Mouse (Mus musculus) heart, embryonic 10.5 days (tissue): ENCODE measurements at regions not wholly inside any gene's neighbourhood (a gene's known extent, or its start where the extent isn't known, plus 50 kb on each side); places are given as distances from the start of the nearest gene placed in this dataset.

ENCODE experiments used
- DNase-seq: peaks from one replicate; pipeline ENCODE4 v3.0.0-alpha.2; 2017; ENCODE audit warnings: low spot score
- H3K27ac ChIP-seq: fragments of 300-500 bp; sonication (generic); 2 replicates; pipeline ENCODE4 v1.5.1; 2016; ENCODE audit warnings: mild to moderate bottlenecking
- H3K27me3 ChIP-seq: fragments of 300-500 bp; sonication (generic); 2 replicates; pipeline ENCODE4 v1.6.1; 2016; ENCODE audit warnings: mild to moderate bottlenecking; ENCODE audit not compliant: poor library complexity, insufficient read depth, severe bottlenecking
- H3K36me3 ChIP-seq: fragments of 300-500 bp; sonication (generic); 2 replicates; pipeline ENCODE4 v1.6.1; 2016; ENCODE audit warnings: mild to moderate bottlenecking, moderate library complexity
- H3K4me1 ChIP-seq: fragments of 300-500 bp; sonication (generic); 2 replicates; pipeline ENCODE4 v1.6.1; 2016; ENCODE audit warnings: mild to moderate bottlenecking
- H3K4me3 ChIP-seq: fragments of 300-500 bp; sonication (generic); 2 replicates; pipeline ENCODE4 v1.5.1; 2016; ENCODE audit warnings: mild to moderate bottlenecking, moderate library complexity
- H3K9me3 ChIP-seq: fragments of 300-500 bp; sonication (generic); 2 replicates; pipeline ENCODE4 v1.6.1; 2016; ENCODE audit warnings: mild to moderate bottlenecking, moderate library complexity
- WGBS: fragments of 180-500 bp; shearing (Covaris S2); methylation state at CpG from one replicate; pipeline ENCODE4 v1.1.7; 2016; 5-methylcytosine and 5-hydroxymethylcytosine counted together

DNA sequence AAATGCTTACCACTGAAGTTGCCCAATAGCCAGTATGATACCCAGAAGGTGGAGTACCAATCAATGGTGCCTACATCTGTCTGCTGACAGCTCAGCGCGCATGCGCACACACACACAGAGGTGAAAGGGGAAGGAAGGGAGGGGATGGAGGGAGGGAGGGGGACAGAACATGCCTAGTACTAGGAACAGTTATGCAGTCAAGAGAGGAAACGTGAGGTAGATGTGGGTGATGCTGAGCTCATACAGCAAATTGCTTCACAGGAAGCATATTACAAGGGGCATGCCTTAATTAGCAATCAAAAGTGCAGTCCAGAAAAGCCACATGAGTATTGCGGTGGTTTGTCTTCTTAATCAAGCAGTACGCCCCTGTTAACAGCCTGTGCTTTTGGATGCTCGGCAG lies 265.3 kb upstream of the Foxq1 start:
- Histone ChIP-seq H3K27ac (no peak overlapping the region), H3K4me3 (no peak overlapping the region), H3K36me3 (no peaks in the 10 kb centered on the region), H3K4me1 (peaks cover 24% of the 10 kb centered on the region), H3K27me3 (peaks cover 57% of the 10 kb centered on the region), H3K9me3 (no peaks in the 10 kb centered on the region)
- 86% methylated on average over 7 of the region's 7 CpGs for WGBS
- no peak for DNase-seq

- H3K27ac ChIP-seq, result 0 out of 2 replicates have a peak overlapping the region, but pooled peaks have one; percentile 19
- no peaks in the 10 kb centered on the region for H3K36me3 ChIP-seq
- H3K4me3 ChIP-seq, result no peak overlapping the region
- peaks cover 24% of the 10 kb centered on the region for H3K4me1 ChIP-seq
- 73% methylated on average over 13 of the region's 13 CpGs for WGBS
- H3K9me3 ChIP-seq, result no peaks in the 10 kb centered on the region
- peaks cover 60% of the 10 kb centered on the region for H3K27me3 ChIP-seq
- no peak for DNase-seq
These were observed 263.1 kb upstream of the Foxq1 start for GRCm38 (mm10) chr13:31292584-31293387.

DNA sequence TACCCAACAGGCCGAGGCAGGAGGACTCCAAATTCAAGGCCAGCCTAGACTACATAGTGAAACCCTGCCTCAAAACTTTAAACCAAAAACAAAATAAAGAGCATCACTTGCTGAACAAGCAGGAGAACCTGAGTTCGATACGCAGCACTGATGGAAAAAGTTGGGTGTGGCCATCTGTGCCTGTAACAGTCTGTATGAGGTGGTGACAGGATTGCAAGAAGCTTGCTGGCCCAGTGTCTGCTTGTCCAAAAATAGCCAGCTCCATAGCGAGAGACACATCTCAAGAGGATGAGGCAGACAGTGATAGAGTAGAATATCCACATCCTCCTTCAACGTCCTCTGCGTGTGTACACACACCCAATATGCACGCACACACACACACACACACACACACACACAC lies 261.9 kb upstream of the Foxq1 start:
- no peak overlapping the region for H3K4me3 ChIP-seq
- H3K4me1 ChIP-seq, result peaks cover 24% of the 10 kb centered on the region
- no peaks in the 10 kb centered on the region for H3K36me3 ChIP-seq
- 41% methylated on average over 7 of the region's 7 CpGs for WGBS
- no peak overlapping the region for H3K27ac ChIP-seq
- H3K27me3 ChIP-seq, result peaks cover 64% of the 10 kb centered on the region
- DNase-seq, result no peak
- no peaks in the 10 kb centered on the region for H3K9me3 ChIP-seq

- Histone ChIP-seq H3K4me1 (no peaks in the 10 kb centered on the region), H3K27ac (no peak overlapping the region), H3K4me3 (no peak overlapping the region), H3K9me3 (no peaks in the 10 kb centered on the region), H3K27me3 (peaks cover 56% of the 10 kb centered on the region), H3K36me3 (no peaks in the 10 kb centered on the region)
- peak; percentile 19 for DNase-seq
- WGBS, result 81% methylated on average over 5 of the region's 5 CpGs
These were observed 252.7 kb upstream of the Foxq1 start for GRCm38 (mm10) chr13:31303194-31303593.

DNA sequence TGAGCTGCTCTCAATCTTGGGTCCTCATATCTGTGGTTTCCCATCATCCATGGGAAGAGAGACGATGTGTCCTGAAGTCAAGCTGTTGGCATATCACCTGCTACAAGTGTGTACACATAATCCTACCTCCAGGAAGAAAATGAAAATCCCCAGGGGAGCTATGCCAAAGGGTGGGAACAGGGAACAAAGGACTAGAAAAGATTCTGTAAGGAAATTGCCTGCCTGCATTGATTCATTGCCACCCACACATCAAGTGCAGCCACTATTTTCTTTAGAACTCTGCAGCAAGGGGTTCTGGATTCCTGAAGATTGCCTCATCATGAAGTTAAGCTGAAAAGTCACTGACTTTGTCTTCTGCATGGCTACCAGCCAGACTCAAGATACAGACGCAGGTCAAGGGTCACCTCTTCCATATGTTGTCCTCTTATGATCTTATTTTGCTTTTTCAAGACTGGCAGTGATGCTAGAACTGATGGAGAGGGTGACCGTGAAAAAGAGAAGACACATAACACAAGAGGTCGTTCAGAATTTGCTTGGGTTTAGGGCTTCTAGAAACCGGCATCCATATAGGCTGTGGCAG lies 251.6 kb upstream of the Foxq1 start:
- H3K36me3 ChIP-seq, result no peaks in the 10 kb centered on the region
- H3K27me3 ChIP-seq, result peaks cover 49% of the 10 kb centered on the region
- H3K4me3 ChIP-seq, result no peak overlapping the region
- 0 out of 2 replicates have a peak, but pooled peaks cover 8% of the 10 kb centered on the region for H3K4me1 ChIP-seq
- H3K9me3 ChIP-seq, result no peaks in the 10 kb centered on the region
- 79% methylated on average over 5 of the region's 5 CpGs for WGBS
- H3K27ac ChIP-seq, result no peak overlapping the region
- no peak for DNase-seq

DNA sequence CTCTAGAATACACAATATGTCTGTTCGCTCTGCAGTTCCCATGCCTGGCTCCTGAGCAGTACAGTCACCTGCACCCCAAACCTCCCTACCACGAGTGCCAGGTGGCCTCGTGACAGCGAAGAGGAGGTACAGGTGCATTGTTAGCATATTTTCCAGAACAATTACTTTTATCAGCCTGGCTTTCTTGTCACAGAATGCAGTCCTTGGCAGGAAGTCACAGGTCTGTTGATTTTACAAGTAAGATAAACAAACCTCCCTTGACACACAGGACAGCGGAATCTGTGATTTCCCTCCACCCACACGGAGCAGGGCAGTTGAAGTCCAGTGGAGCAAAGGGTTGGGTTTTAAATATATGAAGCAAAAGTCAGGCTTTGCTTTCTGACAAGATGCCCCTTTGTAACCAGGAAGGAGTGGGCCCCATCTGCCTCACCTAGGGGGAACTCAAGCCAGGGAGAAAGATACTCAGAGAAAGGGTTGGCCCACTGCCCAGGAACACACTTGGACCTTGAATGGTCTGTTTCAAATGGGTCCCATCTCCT lies 246.8 kb upstream of the Foxq1 start:
- Histone ChIP-seq H3K27ac (no peak overlapping the region), H3K36me3 (no peaks in the 10 kb centered on the region), H3K4me1 (0 out of 2 replicates have a peak, but pooled peaks cover 15% of the 10 kb centered on the region), H3K9me3 (no peaks in the 10 kb centered on the region), H3K27me3 (peaks cover 31% of the 10 kb centered on the region), H3K4me3 (no peak overlapping the region)
- 45% methylated on average over 6 of the region's 6 CpGs for WGBS
- DNase-seq, result no peak

- peaks cover 29% of the 10 kb centered on the region for H3K27me3 ChIP-seq
- H3K4me1 ChIP-seq, result 0 out of 2 replicates have a peak, but pooled peaks cover 15% of the 10 kb centered on the region
- H3K27ac ChIP-seq, result no peak overlapping the region
- no peaks in the 10 kb centered on the region for H3K36me3 ChIP-seq
- H3K4me3 ChIP-seq, result no peak overlapping the region
- H3K9me3 ChIP-seq, result no peaks in the 10 kb centered on the region
- no peak for DNase-seq
- WGBS, result 57% methylated on average over 7 of the region's 7 CpGs
These were observed 243.2 kb upstream of the Foxq1 start for GRCm38 (mm10) chr13:31312772-31313171.

DNA sequence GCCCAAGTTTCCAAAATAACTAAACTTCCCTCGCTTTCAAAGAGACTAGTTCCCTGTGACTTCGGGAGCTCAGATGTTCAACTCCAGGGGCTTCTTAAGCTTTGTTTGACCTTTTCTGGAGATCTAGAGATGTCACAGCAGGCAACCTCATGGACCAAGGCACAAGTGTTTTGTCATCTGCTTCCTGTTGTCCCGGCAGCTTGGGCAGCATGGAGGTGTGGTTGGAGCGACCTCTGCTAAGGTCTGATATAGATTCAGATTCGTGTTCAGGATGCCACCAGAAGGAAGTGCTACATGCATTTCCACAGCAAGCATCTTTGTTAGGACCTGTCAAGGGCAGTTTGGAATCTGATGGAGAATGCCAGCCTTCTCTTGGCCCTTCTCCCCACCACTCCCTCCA lies 242.1 kb upstream of the Foxq1 start:
- 58% methylated on average over 5 of the region's 5 CpGs for WGBS
- H3K9me3 ChIP-seq, result no peaks in the 10 kb centered on the region
- DNase-seq, result no peak
- H3K4me1 ChIP-seq, result 0 out of 2 replicates have a peak, but pooled peaks cover 13% of the 10 kb centered on the region
- H3K27me3 ChIP-seq, result peaks cover 27% of the 10 kb centered on the region
- H3K4me3 ChIP-seq, result no peak overlapping the region
- no peak overlapping the region for H3K27ac ChIP-seq
- H3K36me3 ChIP-seq, result no peaks in the 10 kb centered on the region

DNA sequence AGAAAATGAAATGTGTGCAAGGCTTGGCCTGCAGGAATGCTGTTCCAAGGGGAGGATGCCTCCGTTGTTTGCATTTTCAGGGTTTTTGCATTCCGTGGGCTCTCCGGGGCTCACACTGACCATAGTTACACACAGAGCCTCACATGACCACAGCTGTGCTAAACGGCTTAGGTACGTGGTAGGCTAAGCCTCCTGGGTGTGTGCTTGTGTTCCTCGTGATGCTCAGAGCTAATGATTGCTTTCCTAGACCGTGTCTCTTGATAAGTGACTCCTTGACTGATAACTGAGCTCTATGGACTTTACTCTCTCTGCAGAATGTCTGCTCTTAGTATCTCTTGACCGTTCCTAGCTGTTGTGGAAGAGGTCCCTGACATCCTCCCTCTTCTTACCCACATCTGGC lies 238.9 kb upstream of the Foxq1 start:
- H3K4me3 ChIP-seq, result no peak overlapping the region
- no peak for DNase-seq
- no peaks in the 10 kb centered on the region for H3K9me3 ChIP-seq
- 0 out of 2 replicates have a peak, but pooled peaks cover 6% of the 10 kb centered on the region for H3K4me1 ChIP-seq
- WGBS, result 71% methylated on average over 8 of the region's 8 CpGs
- peaks cover 48% of the 10 kb centered on the region for H3K27me3 ChIP-seq
- no peaks in the 10 kb centered on the region for H3K36me3 ChIP-seq
- H3K27ac ChIP-seq, result no peak overlapping the region

DNA sequence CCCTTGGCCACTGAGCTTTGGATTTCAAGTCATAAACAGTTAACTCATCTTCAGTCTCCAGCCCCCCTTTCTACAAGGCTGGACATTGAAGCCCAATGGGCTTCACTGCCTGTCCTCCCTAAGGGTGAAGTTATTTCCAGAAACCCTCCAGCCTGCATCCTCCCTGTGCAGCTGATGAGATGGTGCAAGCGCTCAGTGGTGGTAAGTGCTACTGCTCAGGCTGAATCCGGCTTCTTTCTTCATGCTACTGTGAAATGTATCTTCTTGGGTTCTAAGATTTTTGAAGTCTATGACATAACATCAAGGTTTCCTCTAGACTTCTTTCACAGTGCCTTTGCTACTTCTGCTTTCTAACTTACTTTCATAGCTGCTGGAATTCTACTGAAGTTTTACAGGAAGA lies 237.9 kb upstream of the Foxq1 start:
- DNase-seq, result no peak
- H3K36me3 ChIP-seq, result no peaks in the 10 kb centered on the region
- peaks cover 57% of the 10 kb centered on the region for H3K27me3 ChIP-seq
- 0 out of 2 replicates have a peak, but pooled peaks cover 6% of the 10 kb centered on the region for H3K4me1 ChIP-seq
- WGBS, result 83% methylated on average over 2 of the region's 2 CpGs
- no peak overlapping the region for H3K4me3 ChIP-seq
- H3K9me3 ChIP-seq, result no peaks in the 10 kb centered on the region
- H3K27ac ChIP-seq, result no peak overlapping the region

- H3K4me3 ChIP-seq, result no peak overlapping the region
- no peaks in the 10 kb centered on the region for H3K9me3 ChIP-seq
- no peaks in the 10 kb centered on the region for H3K36me3 ChIP-seq
- no peak for DNase-seq
- WGBS, result 43% methylated on average over 2 of the region's 2 CpGs
- H3K27ac ChIP-seq, result no peak overlapping the region
- H3K4me1 ChIP-seq, result peaks cover 1% of the 10 kb centered on the region; the same call in 1 of the 2 replicates
- H3K27me3 ChIP-seq, result peaks cover 62% of the 10 kb centered on the region
These were observed 234.5 kb upstream of the Foxq1 start for GRCm38 (mm10) chr13:31321411-31321810.

DNA sequence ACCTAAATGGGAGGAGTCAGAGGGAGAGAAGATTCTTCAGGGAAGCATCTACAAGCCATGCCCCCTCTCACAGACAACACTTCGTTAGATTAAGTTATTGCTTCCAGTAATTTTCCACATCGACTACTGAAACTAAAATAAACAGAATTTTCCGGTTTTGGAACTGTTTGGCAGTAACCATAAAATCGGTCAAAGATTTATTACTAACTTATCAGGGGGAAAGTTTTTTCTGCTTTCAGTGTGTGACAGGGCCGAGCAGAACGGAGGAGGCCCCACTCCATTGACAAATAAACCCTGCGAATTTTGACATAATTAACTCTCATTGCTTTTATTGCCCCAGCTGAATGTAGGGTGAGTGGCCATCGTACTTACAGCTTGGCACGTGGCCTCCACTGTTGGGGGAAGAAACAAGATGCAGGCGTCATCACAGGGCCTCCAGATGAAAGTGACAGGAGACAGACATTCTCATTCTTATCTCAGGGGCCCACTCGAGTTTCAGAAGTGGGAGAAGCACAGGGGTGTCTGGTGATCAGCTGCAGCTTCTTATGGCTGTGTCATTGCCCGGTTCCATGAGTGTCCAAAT lies 229.6 kb upstream of the Foxq1 start:
- no peaks in the 10 kb centered on the region for H3K9me3 ChIP-seq
- H3K27ac ChIP-seq, result no peak overlapping the region
- H3K27me3 ChIP-seq, result peaks cover 53% of the 10 kb centered on the region
- 58% methylated on average over 12 of the region's 12 CpGs for WGBS
- peaks cover 16% of the 10 kb centered on the region for H3K4me1 ChIP-seq
- no peaks in the 10 kb centered on the region for H3K36me3 ChIP-seq
- no peak for DNase-seq
- no peak overlapping the region for H3K4me3 ChIP-seq

- H3K27ac ChIP-seq, result peak overlapping the region; percentile 33
- no peaks in the 10 kb centered on the region for H3K9me3 ChIP-seq
- DNase-seq, result no peak
- no peak overlapping the region for H3K4me3 ChIP-seq
- peaks cover 47% of the 10 kb centered on the region for H3K27me3 ChIP-seq
- H3K4me1 ChIP-seq, result peaks cover 16% of the 10 kb centered on the region
- no peaks in the 10 kb centered on the region for H3K36me3 ChIP-seq
- WGBS, result 66% methylated on average over 7 of the region's 7 CpGs
These were observed 228.4 kb upstream of the Foxq1 start for GRCm38 (mm10) chr13:31327511-31327951.
